Comparison of ENCODE assay signal across 10 mouse cellular contexts in genomic region chr9:120263994-120264393, GRCm38 (mm10). TPM values are rescaled to one million over a fixed set of nuclear protein-coding genes. Genes with fewer than 3 reads are reported as not detected.
DNase-seq lines count a peak whose midpoint lies in the region; ATAC-seq and TF ChIP-seq lines count a peak whose summit lies in the region.
"Had no signal": no experiment of that assay in that cellular context is flagged by ENCODE, and none has a peak within 500 bp of the region (broad histone marks: within the 10 kb centered on the region; RNA-seq: fewer than 3 reads in every experiment).

No protein-coding gene starts in this region.

- H3K9ac ChIP-seq in hindbrain, embryonic 13.5 days, result no peak overlapping the region
- no peak overlapping the region for H3K9ac ChIP-seq in hindbrain, embryonic 11.5 days (ENCODE audit: low read depth, low read length)
- H3K9ac ChIP-seq in forebrain, postnatal 0 days, result no peak overlapping the region
- H3K9ac ChIP-seq: liver, embryonic 14.5 days had no signal

- 36% methylated on average over 5 of the region's 5 CpGs for WGBS in hindbrain, embryonic 13.5 days
- whole genome bisulfite sequencing in hindbrain, embryonic 11.5 days, result 80% methylated on average over 5 of the region's 5 CpGs
- 15% methylated on average over 5 of the region's 5 CpGs for WGBS in forebrain, postnatal 0 days

- no peaks in the 10 kb centered on the region for H3K27me3 ChIP-seq in hindbrain, embryonic 13.5 days
- H3K27me3 ChIP-seq in hindbrain, embryonic 11.5 days (ENCODE audit: control insufficient read depth, insufficient read depth, low read length), result no peaks in the 10 kb centered on the region
- H3K27me3 ChIP-seq in forebrain, postnatal 0 days (ENCODE audit: insufficient read depth, low read length), result no peaks in the 10 kb centered on the region

- peak; percentile 76 for ATAC-seq in hindbrain, embryonic 13.5 days (ENCODE audit: low FRiP score)
- no peak for ATAC-seq in hindbrain, embryonic 11.5 days (ENCODE audit: low FRiP score)
- peak; percentile 91 for ATAC-seq in forebrain, postnatal 0 days
- ATAC-seq in granulocyte monocyte progenitor cell, adult 5-6 weeks (replicated peaks; ENCODE audit: poor library complexity, severe bottlenecking), result no peak

- DNase-seq in hindbrain, embryonic 11.5 days (ENCODE audit: low spot score), result no peak
- DNase-seq in forebrain, postnatal 0 days, result peak; percentile 86
- peak; percentile 69 to 77 for DNase-seq in layer of hippocampus, postnatal 10 days (ENCODE audit: low spot score in 2 of 2)
- DNase-seq in right cerebral cortex, adult 18-20 months, result peak; percentile 72
- no peak for DNase-seq in kidney, postnatal 10 days

- no peaks in the 10 kb centered on the region for H3K9me3 ChIP-seq in hindbrain, embryonic 13.5 days
- H3K9me3 ChIP-seq in hindbrain, embryonic 11.5 days (ENCODE audit: control insufficient read depth, low read length), result no peaks in the 10 kb centered on the region
- no peaks in the 10 kb centered on the region for H3K9me3 ChIP-seq in forebrain, postnatal 0 days (ENCODE audit: low read length)
- H3K9me3 ChIP-seq: G1E had no signal

- H3K4me1 ChIP-seq in hindbrain, embryonic 13.5 days (replicated peaks), result peaks cover 26% of the 10 kb centered on the region
- no peaks in the 10 kb centered on the region for H3K4me1 ChIP-seq in hindbrain, embryonic 11.5 days (replicated peaks; ENCODE audit: control insufficient read depth, insufficient read depth, low read length)
- peaks cover 10% of the 10 kb centered on the region for H3K4me1 ChIP-seq in forebrain, postnatal 0 days (ENCODE audit: insufficient read depth)

- no peaks in the 10 kb centered on the region for H3K36me3 ChIP-seq in hindbrain, embryonic 13.5 days
- H3K36me3 ChIP-seq in hindbrain, embryonic 11.5 days (ENCODE audit: control insufficient read depth, insufficient read depth, low read length), result no peaks in the 10 kb centered on the region
- H3K36me3 ChIP-seq in forebrain, postnatal 0 days (ENCODE audit: insufficient read depth), result no peaks in the 10 kb centered on the region
- H3K36me3 ChIP-seq: G1E had no signal

- peak overlapping the region; percentile 52 for H3K27ac ChIP-seq in hindbrain, embryonic 13.5 days
- H3K27ac ChIP-seq in hindbrain, embryonic 11.5 days (ENCODE audit: low read depth, low read length), result no peak overlapping the region
- H3K27ac ChIP-seq in forebrain, postnatal 0 days (ENCODE audit: low read depth, low read length), result peak overlapping the region; percentile 9; the same call in 1 of the 2 replicates
- H3K27ac ChIP-seq: liver, embryonic 14.5 days had no signal

- no peak overlapping the region for H3K4me2 ChIP-seq in hindbrain, embryonic 13.5 days
- H3K4me2 ChIP-seq in hindbrain, embryonic 11.5 days (replicated peaks; ENCODE audit: low read depth, low read length), result no peak overlapping the region
- H3K4me2 ChIP-seq in forebrain, postnatal 0 days (ENCODE audit: low read depth), result no peak overlapping the region

- H3K4me3 ChIP-seq in hindbrain, embryonic 13.5 days, result no peak overlapping the region
- no peak overlapping the region for H3K4me3 ChIP-seq in hindbrain, embryonic 11.5 days (ENCODE audit: low read depth, low read length)
- H3K4me3 ChIP-seq in forebrain, postnatal 0 days (ENCODE audit: low read depth, low read length), result no peak overlapping the region
- H3K4me3 ChIP-seq: erythroblast, embryonic 14.5 days had no signal

- no peak for TF ChIP-seq CTCF in forebrain, postnatal 0 days (IDR thresholded peaks at IDR 0.05; ENCODE audit: low read depth)

RNA-seq across cellular contexts. Expression of gene Myrip, which starts 37.3 kb away (rescaled TPM):
- polyA plus RNA-seq in hindbrain, embryonic 13.5 days (2015; fragmentation: Nextera tagmentation; extraction: Ambion mirVana), result 3.7 and 4.3 TPM in 2 replicates
- polyA plus RNA-seq in hindbrain, embryonic 11.5 days (2014; fragmentation: Nextera tagmentation; extraction: Ambion mirVana), result 0.25 and 0.66 TPM in 2 replicates
- total RNA-seq in forebrain, postnatal 0 days (2014; rRNA removed), result 9.0 and 12.4 TPM in 2 replicates
- 1.7 and 3.0 TPM in 2 replicates for polyA plus RNA-seq in forebrain, postnatal 0 days (2015; fragmentation: Nextera tagmentation; extraction: Ambion mirVana)
- 10 to 100 TPM; 42.8 to 45.5 TPM for total RNA-seq in layer of hippocampus, postnatal 10 days (2021)
- total RNA-seq in granulocyte monocyte progenitor cell, adult 5-6 weeks (2014; fragmentation: Nextera tagmentation), result not detected in 2 replicates
- 0.46 TPM in 1 of 2 replicates, not detected in the other for total RNA-seq in granulocyte monocyte progenitor cell, adult 5-6 weeks (2017)
- polyA plus RNA-seq: erythroblast, embryonic 14.5 days; G1E had no signal

Comparison
In these comparisons a context has a peak if more than half of its experiments do, and no peak if none do; other contexts are left out.
1. ATAC-seq: peak in hindbrain, embryonic 13.5 days (single experiment) and forebrain, postnatal 0 days (single experiment); none in hindbrain, embryonic 11.5 days (single experiment) and granulocyte monocyte progenitor cell, adult 5-6 weeks (single experiment).
2. DNase-seq: peak in forebrain, postnatal 0 days (single experiment), layer of hippocampus, postnatal 10 days (2 of 2) and right cerebral cortex, adult 18-20 months (single experiment); none in hindbrain, embryonic 11.5 days (single experiment) and kidney, postnatal 10 days (single experiment).